Mouse (Mus musculus) liver, embryonic 18 days (tissue): ENCODE measurements around the gene Elmod3. TPM values are rescaled to one million over a fixed set of nuclear protein-coding genes. Genes with fewer than 3 reads are reported as not detected.

ENCODE experiments used
- polyA plus RNA-seq: library from polyadenylated mRNA; depleted of rRNA; stranded (reverse); fragments of >200 nt; gene quantifications from 2 replicates; pipeline ENCODE4 v1.2.3, GENCODE M21; 2012; rRNA removed

Gene Elmod3
- 5.0 TPM in 2 replicates for polyA plus RNA-seq

DNA sequence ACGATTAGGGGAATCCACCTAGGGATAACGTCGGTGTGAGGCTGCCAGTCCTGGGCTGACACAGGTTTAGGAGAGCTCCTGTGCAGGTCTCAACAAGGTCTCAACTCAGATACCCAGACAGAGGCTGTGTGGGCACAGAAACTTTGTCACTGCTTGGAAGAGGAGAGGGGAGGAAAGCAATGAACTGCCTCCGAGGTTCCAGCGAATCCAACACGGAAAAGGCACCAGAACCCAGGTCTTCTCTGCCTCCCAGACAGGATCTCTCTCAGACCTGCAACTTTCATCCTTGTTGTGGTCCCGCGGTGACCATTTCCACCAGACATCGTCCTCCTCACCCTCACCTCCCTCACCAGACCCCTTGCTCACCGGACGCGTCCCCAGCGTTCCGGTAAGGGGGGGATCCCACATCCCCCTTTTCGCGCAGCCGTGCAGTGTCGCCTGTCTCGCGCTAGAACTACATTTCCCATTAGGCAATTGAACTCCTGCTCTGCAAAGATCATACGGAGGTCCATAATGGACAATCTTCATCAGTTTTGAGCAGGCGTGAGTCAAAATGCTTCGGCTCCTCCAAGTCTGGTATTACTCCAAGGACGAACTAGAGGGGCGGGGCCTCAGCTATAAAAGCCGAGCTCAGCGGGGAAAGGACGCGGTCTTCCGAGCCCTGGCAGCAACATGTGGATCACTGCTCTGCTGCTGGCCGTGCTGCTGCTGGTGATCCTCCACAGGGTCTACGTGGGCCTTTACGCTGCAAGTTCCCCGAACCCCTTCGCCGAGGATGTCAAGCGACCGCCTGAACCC lies at the start of gene Elmod3, which contains the start of gene Retsat:
Gene Elmod3, minus strand, starts transcription at position 458 of the 798 bp plus-strand sequence.
Gene Retsat, plus strand, starts transcription at position 520 of the 798 bp plus-strand sequence.

GRCm38 (mm10) chr6:72616643-72617288 lies 18.6 kb upstream of the Elmod3 start, which contains the start of gene Tgoln1:
Gene Tgoln1, minus strand, starts transcription at chr6:72617000.

DNA sequence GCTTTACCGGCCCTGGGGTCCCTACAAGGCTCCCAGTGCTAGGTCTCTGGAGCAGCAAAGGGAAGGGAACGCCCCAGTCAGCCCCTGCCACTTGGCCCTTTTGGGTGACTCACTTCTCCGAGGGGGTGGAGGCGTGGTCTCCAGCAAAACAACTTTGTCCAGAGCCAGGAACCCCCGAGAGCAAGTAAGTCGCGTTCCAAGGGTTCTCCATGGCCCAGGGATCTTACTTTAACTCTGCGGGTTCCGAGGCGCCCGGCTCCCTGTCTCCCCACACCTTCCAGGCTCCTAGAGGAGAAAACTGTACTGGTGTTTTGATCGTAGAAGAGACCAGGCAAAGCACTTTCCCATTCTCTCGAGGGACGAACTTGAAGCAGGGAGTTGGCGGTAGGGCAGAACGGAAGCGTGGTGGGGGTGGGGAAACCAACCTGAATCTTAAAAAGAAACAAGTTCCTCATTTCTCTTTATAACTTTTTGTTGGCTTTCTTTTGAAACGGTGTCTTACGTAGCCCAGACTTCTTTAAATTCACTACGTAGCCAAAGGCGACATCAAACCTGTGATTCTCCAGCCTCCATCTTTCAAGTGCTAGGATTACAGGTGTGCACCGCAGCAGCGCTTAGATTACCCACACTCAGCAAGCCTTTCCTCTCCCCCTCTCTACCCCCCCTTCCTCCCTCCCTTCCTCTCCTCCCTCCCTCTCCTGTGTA lies 53.8 kb downstream of the Elmod3 start, which contains the start of gene Capg:
Gene Capg, plus strand, starts transcription at position 109 of the 705 bp plus-strand sequence.

GRCm38 (mm10) chr6:72521607-72522006 lies 76.6 kb downstream of the Elmod3 start, which contains the start of gene Sh2d6:
Gene Sh2d6, minus strand, starts transcription at chr6:72521707.

Other genes starting within 250 kb of the Elmod3 start
- 110 and 118 TPM in 2 replicates for gene Tmem150a, start 243.0 kb downstream of the Elmod3 start, polyA plus RNA-seq
- 42.4 and 42.6 TPM in 2 replicates for gene Rnf181, start 231.5 kb downstream of the Elmod3 start, polyA plus RNA-seq
- gene Vamp5, start 217.9 kb downstream of the Elmod3 start, polyA plus RNA-seq = 42.2 and 50.9 TPM in 2 replicates
- 162 and 166 TPM in 2 replicates for gene Vamp8, start 207.7 kb downstream of the Elmod3 start, polyA plus RNA-seq
- 21.8 and 25.1 TPM in 2 replicates for gene Ggcx, start 184.1 kb downstream of the Elmod3 start, polyA plus RNA-seq
- 70.1 and 74.0 TPM in 2 replicates for gene Mat2a, start 158.9 kb downstream of the Elmod3 start, polyA plus RNA-seq
- 0.02 and 0.04 TPM in 2 replicates for gene Sh2d6, start 76.7 kb downstream of the Elmod3 start, polyA plus RNA-seq
- 15.2 and 16.7 TPM in 2 replicates for gene Capg, start 54.0 kb downstream of the Elmod3 start, polyA plus RNA-seq
- gene Retsat, start 62 bp upstream of the Elmod3 start, polyA plus RNA-seq = 39.8 and 42.0 TPM in 2 replicates
- 14.1 and 14.2 TPM in 2 replicates for gene Tgoln1, start 18.6 kb upstream of the Elmod3 start, polyA plus RNA-seq
- gene Tcf7l1, start 190.8 kb upstream of the Elmod3 start, polyA plus RNA-seq = 4.0 and 5.3 TPM in 2 replicates